Mouse (Mus musculus): ENCODE measurements around the gene Kdm8.

DNA sequence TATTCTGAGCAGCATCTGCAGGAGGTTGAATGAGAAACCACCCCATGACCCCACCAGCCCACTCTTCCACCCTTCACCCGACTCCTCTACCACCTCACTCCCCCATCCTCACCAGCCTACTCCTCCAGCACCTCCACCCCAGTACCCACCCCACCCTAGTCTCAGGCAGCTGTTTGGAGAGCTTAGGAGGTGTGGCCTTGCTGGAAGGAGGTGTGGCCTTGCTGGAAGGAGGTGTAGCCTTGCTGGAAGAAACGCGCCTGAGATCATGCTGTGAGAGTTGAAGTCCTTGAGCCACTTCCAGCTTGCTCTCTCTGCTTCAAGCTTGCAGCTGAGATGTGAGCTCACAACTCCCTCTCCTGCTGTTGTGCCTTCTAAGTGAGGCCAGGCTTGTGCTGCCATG, 26.1 kb upstream of the Kdm8 start:
- TF ChIP-seq CTCF (IDR thresholded peaks at IDR 0.05) (no peak), EP300 (IDR thresholded peaks at IDR 0.05) (no peak)
